Mouse (Mus musculus): ENCODE measurements around the gene Fbxo44. TPM values are rescaled to one million over a fixed set of nuclear protein-coding genes. Genes with fewer than 3 reads are reported as not detected.
"Not testable (repeated sequence)": the region's sequence is repeated elsewhere in the genome, so short reads cannot be mapped to it uniquely, and the experiment has no call there.

Fbxo44 gene
- polyA plus RNA-seq, 1 experiment = 3.1 TPM

- Histone ChIP-seq H3K4me2 (ENCODE audit: low read depth) (no peak overlapping the region), H3K36me3 (ENCODE audit: control insufficient read depth, insufficient read depth) (no peaks in the 10 kb centered on the region), H3K79me2 (ENCODE audit: control insufficient read depth, insufficient read depth) (no peaks in the 10 kb centered on the region), H3K27me3 (ENCODE audit: control insufficient read depth, insufficient read depth, insufficient read length) (peaks cover 26% of the 10 kb centered on the region), H3K4me3 (no peak overlapping the region), H3ac (ENCODE audit: control insufficient read depth, insufficient read length) (no peak overlapping the region)
- TF ChIP-seq USF1 (IDR thresholded peaks at IDR 0.05; ENCODE audit: low read depth) (no peak), TCF12 (IDR thresholded peaks at IDR 0.05; ENCODE audit: insufficient read depth, poor library complexity, severe bottlenecking) (no peak), REST (IDR thresholded peaks at IDR 0.05; ENCODE audit: insufficient read depth, insufficient read length) (no peak), MYOG (IDR thresholded peaks at IDR 0.05; ENCODE audit: control insufficient read depth in 1 of 3, insufficient read depth in 1 of 3, insufficient read length in 2 of 3, low read depth in 2 of 3) (no peak), E2F4 (IDR thresholded peaks at IDR 0.05; ENCODE audit: insufficient read depth) (no peak), CEBPB (IDR thresholded peaks at IDR 0.05; ENCODE audit: insufficient read depth, poor library complexity, severe bottlenecking) (no peak), SRF (IDR thresholded peaks at IDR 0.05; ENCODE audit: control insufficient read depth, insufficient read length, low read depth) (no peak), POLR2A (IDR thresholded peaks at IDR 0.05; ENCODE audit: insufficient read length, low read depth) (no peak), POLR2AphosphoS2 (IDR thresholded peaks at IDR 0.05; ENCODE audit: insufficient read length, low read depth) (no peak), TCF3 (IDR thresholded peaks at IDR 0.05; ENCODE audit: insufficient read length, low read depth) (no peak), MAX (IDR thresholded peaks at IDR 0.05; ENCODE audit: low read depth) (no peak), MYOD1 (IDR thresholded peaks at IDR 0.05; ENCODE audit: control insufficient read depth in 1 of 3, insufficient read length in 2 of 3, low read depth in 2 of 3) (no peak)
These were observed 22.1 kb upstream of the Fbxo44 start for GRCm38 (mm10) chr4:148182363-148182762.

GRCm38 (mm10) chr4:148181483-148181882 is 21.2 kb upstream of the Fbxo44 start:
- H3K79me2 ChIP-seq (ENCODE audit: control insufficient read depth, insufficient read depth) = no peaks in the 10 kb centered on the region
- TF ChIP-seq USF1 (IDR thresholded peaks at IDR 0.05; ENCODE audit: low read depth) (no peak), E2F4 (IDR thresholded peaks at IDR 0.05; ENCODE audit: insufficient read depth) (no peak), POLR2A (IDR thresholded peaks at IDR 0.05; ENCODE audit: insufficient read length, low read depth) (no peak), TCF3 (IDR thresholded peaks at IDR 0.05; ENCODE audit: insufficient read length, low read depth) (no peak), SRF (IDR thresholded peaks at IDR 0.05; ENCODE audit: control insufficient read depth, insufficient read length, low read depth) (no peak)
- no peaks in the 10 kb centered on the region for H3K36me3 ChIP-seq (ENCODE audit: control insufficient read depth, insufficient read depth)
- peaks cover 35% of the 10 kb centered on the region for H3K27me3 ChIP-seq (ENCODE audit: control insufficient read depth, insufficient read depth, insufficient read length)
- no peak overlapping the region for H3K4me2 ChIP-seq (ENCODE audit: low read depth)
- H3ac ChIP-seq (ENCODE audit: control insufficient read depth, insufficient read length) = no peak overlapping the region
- H3K4me3 ChIP-seq = no peak overlapping the region

GRCm38 (mm10) chr4:148177716-148178115 is 17.4 kb upstream of the Fbxo44 start:
- no peak for TF ChIP-seq SRF (IDR thresholded peaks at IDR 0.05; ENCODE audit: control insufficient read depth, insufficient read length, low read depth)
- TF ChIP-seq POLR2AphosphoS2 (IDR thresholded peaks at IDR 0.05; ENCODE audit: insufficient read length, low read depth) = no peak
- no peak for TF ChIP-seq MYOG (IDR thresholded peaks at IDR 0.05; ENCODE audit: control insufficient read depth in 1 of 3, insufficient read depth in 1 of 3, insufficient read length in 2 of 3, low read depth in 2 of 3)
- no peak for TF ChIP-seq REST (IDR thresholded peaks at IDR 0.05; ENCODE audit: insufficient read depth, insufficient read length)
- TF ChIP-seq MYOD1 (IDR thresholded peaks at IDR 0.05; ENCODE audit: control insufficient read depth in 1 of 3, insufficient read length in 2 of 3, low read depth in 2 of 3) = no peak
- no peak for TF ChIP-seq TCF3 (IDR thresholded peaks at IDR 0.05; ENCODE audit: insufficient read length, low read depth)
- no peaks in the 10 kb centered on the region for H3K79me2 ChIP-seq (ENCODE audit: control insufficient read depth, insufficient read depth)
- no peaks in the 10 kb centered on the region for H3K36me3 ChIP-seq (ENCODE audit: control insufficient read depth, insufficient read depth)
- H3K4me2 ChIP-seq (ENCODE audit: low read depth) = no peak overlapping the region
- H3K4me3 ChIP-seq = no peak overlapping the region
- H3K27me3 ChIP-seq (ENCODE audit: control insufficient read depth, insufficient read depth, insufficient read length) = peaks cover 50% of the 10 kb centered on the region
- H3ac ChIP-seq (ENCODE audit: control insufficient read depth, insufficient read length) = no peak overlapping the region

- not testable (repeated sequence) for H3ac ChIP-seq (ENCODE audit: control insufficient read depth, insufficient read length)
- peaks cover 61% of the 10 kb centered on the region for H3K27me3 ChIP-seq (ENCODE audit: control insufficient read depth, insufficient read depth, insufficient read length)
These were observed 16.3 kb upstream of the Fbxo44 start for GRCm38 (mm10) chr4:148176603-148177002.

GRCm38 (mm10) chr4:148174495-148174862 is 14.2 kb upstream of the Fbxo44 start:
- H3K27me3 ChIP-seq (ENCODE audit: control insufficient read depth, insufficient read depth, insufficient read length) = peaks cover 66% of the 10 kb centered on the region
- no peak overlapping the region for H3ac ChIP-seq (ENCODE audit: control insufficient read depth, insufficient read length)
- TF ChIP-seq REST (IDR thresholded peaks at IDR 0.05; ENCODE audit: insufficient read depth, insufficient read length) (no peak), MAX (IDR thresholded peaks at IDR 0.05; ENCODE audit: low read depth) (no peak), SRF (IDR thresholded peaks at IDR 0.05; ENCODE audit: control insufficient read depth, insufficient read length, low read depth) (no peak), MYOG (IDR thresholded peaks at IDR 0.05; ENCODE audit: control insufficient read depth in 1 of 3, insufficient read depth in 1 of 3, insufficient read length in 2 of 3, low read depth in 2 of 3) (no peak), USF1 (IDR thresholded peaks at IDR 0.05; ENCODE audit: low read depth) (no peak), MYOD1 (IDR thresholded peaks at IDR 0.05; ENCODE audit: control insufficient read depth in 1 of 3, insufficient read length in 2 of 3, low read depth in 2 of 3) (no peak), POLR2A (IDR thresholded peaks at IDR 0.05; ENCODE audit: insufficient read length, low read depth) (no peak), POLR2AphosphoS2 (IDR thresholded peaks at IDR 0.05; ENCODE audit: insufficient read length, low read depth) (no peak), TCF12 (IDR thresholded peaks at IDR 0.05; ENCODE audit: insufficient read depth, poor library complexity, severe bottlenecking) (no peak), E2F4 (IDR thresholded peaks at IDR 0.05; ENCODE audit: insufficient read depth) (no peak), CEBPB (IDR thresholded peaks at IDR 0.05; ENCODE audit: insufficient read depth, poor library complexity, severe bottlenecking) (no peak), TCF3 (IDR thresholded peaks at IDR 0.05; ENCODE audit: insufficient read length, low read depth) (no peak)
- H3K36me3 ChIP-seq (ENCODE audit: control insufficient read depth, insufficient read depth) = no peaks in the 10 kb centered on the region
- H3K4me3 ChIP-seq = no peak overlapping the region
- H3K79me2 ChIP-seq (ENCODE audit: control insufficient read depth, insufficient read depth) = no peaks in the 10 kb centered on the region
- no peak overlapping the region for H3K4me2 ChIP-seq (ENCODE audit: low read depth)

More at GRCm38 (mm10) chr4:148176603-148177002, 16.3 kb upstream of the Fbxo44 start:
- H3K36me3 ChIP-seq (ENCODE audit: control insufficient read depth, insufficient read depth); H3K4me2 ChIP-seq (ENCODE audit: low read depth); H3K79me2 ChIP-seq (ENCODE audit: control insufficient read depth, insufficient read depth); H3K4me3 ChIP-seq: not testable (repeated sequence)

Data from myocyte (in vitro differentiated cells).